Mouse (Mus musculus): ENCODE data around the gene Ankrd39. TPM values are rescaled to one million over a fixed set of nuclear protein-coding genes. Genes with fewer than 3 reads are reported as not detected.

Gene Ankrd39
- polyA plus RNA-seq, 1 experiment from 2014 or later: 1.6 TPM

DNA sequence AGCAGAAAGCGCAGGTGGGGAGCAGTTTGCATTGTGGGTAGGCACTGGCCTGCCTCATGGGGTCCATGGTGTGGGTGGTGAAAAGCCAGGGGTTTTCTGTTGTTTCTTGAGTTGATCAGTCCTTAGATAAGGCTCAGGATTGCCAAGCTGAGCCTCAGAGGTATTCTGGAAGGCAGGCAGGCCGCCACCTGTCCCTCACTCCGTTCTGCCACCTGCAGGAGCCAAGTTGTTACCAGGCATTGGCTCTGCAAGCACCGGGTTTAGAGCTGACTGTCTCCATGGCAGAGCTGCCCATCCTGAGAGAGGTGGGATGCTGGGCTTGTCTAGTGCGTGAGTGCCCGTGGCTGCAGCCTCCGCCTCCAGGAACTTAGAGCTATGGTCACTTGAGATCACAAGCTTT is 25.0 kb downstream of the Ankrd39 start:
- Histone ChIP-seq H3K4me3 (ENCODE audit: inconsistent target) (no peak overlapping the region), H3K36me3 (ENCODE audit: inconsistent target) (peaks cover 67% of the 10 kb centered on the region), H3K79me2 (ENCODE audit: inconsistent target) (no peaks in the 10 kb centered on the region), H3K27ac (no peak overlapping the region)
- 97% methylated on average over 7 of the region's 7 CpGs for WGBS (ENCODE audit: missing documents)

DNA sequence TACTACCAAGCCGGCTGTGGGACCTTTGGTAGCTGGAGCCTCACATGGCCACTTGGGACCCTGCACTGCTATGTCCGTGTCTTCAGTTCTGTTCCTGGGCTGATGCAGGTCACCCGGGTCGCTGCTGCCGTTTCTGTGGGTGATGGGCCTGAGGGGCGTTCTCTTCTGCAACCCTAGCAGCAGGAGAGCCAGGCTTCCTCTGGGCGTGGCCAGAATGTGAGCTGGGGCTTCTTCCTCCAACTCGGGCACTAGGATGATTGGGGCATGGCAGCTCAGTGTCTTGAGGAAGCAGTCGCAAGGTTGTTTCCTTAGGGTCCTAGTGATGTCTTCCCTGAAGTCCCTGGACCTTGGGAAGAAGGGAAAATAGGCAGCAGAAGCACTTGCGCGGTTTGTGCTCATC is 27.6 kb downstream of the Ankrd39 start:
- 85% methylated on average over 9 of the region's 11 CpGs for WGBS (ENCODE audit: missing documents)
- H3K36me3 ChIP-seq (ENCODE audit: inconsistent target): peaks cover 53% of the 10 kb centered on the region

DNA sequence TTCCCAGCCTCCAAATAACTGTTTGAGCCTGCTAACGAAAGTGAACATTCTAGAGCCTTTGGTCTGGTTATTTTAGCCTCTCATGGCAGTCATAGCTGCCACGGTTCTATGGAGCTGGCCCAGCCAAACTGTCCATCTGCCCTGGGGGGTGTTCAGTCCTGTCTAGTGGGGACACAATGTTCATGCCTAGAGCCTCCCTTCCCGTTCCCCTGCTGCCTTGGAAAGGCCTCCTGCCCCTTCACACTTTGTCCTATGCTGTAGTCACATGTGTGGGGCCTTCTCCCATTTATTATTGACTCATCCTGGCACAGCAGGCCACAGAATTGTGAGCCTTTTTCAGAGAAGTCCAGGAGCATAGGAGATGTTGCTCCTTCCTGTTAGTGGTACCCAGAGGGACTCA is 29.0 kb downstream of the Ankrd39 start:
- Histone ChIP-seq H3K36me3 (ENCODE audit: inconsistent target) (peaks cover 41% of the 10 kb centered on the region), H3K27ac (no peak overlapping the region), H3K4me3 (ENCODE audit: inconsistent target) (no peak overlapping the region), H3K79me2 (ENCODE audit: inconsistent target) (peaks cover 35% of the 10 kb centered on the region; the same call in 1 of the 2 replicates)
- 89% methylated on average over 3 of the region's 3 CpGs for WGBS (ENCODE audit: missing documents)

More for the DNA sequence above, 27.6 kb downstream of the Ankrd39 start:
- peaks cover 22% of the 10 kb centered on the region; the same call in 1 of the 2 replicates for H3K79me2 ChIP-seq (ENCODE audit: inconsistent target)
- no peak overlapping the region for H3K27ac ChIP-seq
- H3K4me3 ChIP-seq (ENCODE audit: inconsistent target): no peak overlapping the region

DNA sequence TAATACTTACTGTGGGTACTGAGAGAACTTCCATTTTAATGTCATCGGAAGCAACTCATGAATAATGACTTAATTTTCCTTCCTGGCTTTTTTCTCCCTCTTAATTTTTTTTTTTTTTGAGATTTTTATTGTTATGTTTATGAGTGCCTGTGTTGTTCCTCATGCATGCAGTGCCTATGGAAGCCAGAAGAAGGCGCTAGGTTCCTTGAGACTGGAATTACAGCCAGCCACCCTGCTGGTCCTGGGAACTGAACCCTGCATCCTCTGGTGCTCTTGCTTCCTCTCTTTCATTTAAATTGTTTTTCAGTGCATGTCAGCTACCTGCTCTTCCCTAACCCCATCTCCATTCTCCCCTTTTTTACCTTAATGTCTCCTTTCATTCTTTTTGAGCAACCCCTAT is 33.5 kb downstream of the Ankrd39 start:
- Histone ChIP-seq H3K36me3 (ENCODE audit: inconsistent target) (no peaks in the 10 kb centered on the region), H3K4me3 (ENCODE audit: inconsistent target) (no peak overlapping the region), H3K27ac (no peak overlapping the region), H3K79me2 (ENCODE audit: inconsistent target) (peaks cover 41% of the 10 kb centered on the region; the same call in 1 of the 2 replicates)
- 89% methylated on average over 2 of the region's 2 CpGs for WGBS (ENCODE audit: missing documents)

DNA sequence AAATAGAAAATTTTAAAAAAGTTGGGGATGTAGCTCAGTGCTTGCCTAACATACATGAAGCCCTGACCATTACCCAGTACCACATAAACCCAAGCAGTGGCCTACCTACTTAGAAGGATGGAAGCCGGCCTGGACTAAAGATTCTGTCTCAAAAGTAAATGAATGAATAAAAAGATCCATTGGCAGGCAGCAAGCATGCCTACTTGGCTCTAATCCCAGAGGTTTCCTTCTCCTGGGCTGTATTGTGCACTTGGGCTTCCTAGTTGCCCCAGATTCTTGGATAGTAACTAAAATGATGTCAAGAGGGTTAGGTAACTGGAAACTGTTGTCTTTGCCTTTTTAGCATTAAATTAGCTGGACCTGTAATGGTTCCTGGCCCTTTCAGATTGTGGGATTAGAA is 33.9 kb downstream of the Ankrd39 start:
- WGBS (ENCODE audit: missing documents): 54% methylated on average over 1 of the region's 1 CpGs
- H3K4me3 ChIP-seq (ENCODE audit: inconsistent target): peak overlapping the region; percentile 23; the same call in 1 of the 2 replicates
- H3K36me3 ChIP-seq (ENCODE audit: inconsistent target): no peaks in the 10 kb centered on the region
- peaks cover 41% of the 10 kb centered on the region; the same call in 1 of the 2 replicates for H3K79me2 ChIP-seq (ENCODE audit: inconsistent target)
- no peak overlapping the region for H3K27ac ChIP-seq

DNA sequence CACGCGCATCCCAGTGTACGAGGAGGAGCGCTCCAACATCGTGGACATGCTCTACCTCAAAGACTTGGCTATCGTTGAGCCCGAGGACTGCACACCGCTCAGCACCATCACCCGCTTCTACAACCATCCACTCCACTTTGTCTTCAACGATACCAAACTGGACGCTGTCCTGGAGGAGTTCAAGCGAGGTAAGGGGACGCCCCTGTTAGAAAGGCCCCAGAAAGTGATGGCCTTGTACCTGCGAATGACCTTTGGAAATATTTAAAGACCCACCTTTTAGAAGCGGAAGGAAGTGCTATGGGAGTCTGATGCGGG is 34.3 kb downstream of the Ankrd39 start:
- whole genome bisulfite sequencing (ENCODE audit: missing documents): 7% methylated on average over 16 of the region's 16 CpGs

DNA sequence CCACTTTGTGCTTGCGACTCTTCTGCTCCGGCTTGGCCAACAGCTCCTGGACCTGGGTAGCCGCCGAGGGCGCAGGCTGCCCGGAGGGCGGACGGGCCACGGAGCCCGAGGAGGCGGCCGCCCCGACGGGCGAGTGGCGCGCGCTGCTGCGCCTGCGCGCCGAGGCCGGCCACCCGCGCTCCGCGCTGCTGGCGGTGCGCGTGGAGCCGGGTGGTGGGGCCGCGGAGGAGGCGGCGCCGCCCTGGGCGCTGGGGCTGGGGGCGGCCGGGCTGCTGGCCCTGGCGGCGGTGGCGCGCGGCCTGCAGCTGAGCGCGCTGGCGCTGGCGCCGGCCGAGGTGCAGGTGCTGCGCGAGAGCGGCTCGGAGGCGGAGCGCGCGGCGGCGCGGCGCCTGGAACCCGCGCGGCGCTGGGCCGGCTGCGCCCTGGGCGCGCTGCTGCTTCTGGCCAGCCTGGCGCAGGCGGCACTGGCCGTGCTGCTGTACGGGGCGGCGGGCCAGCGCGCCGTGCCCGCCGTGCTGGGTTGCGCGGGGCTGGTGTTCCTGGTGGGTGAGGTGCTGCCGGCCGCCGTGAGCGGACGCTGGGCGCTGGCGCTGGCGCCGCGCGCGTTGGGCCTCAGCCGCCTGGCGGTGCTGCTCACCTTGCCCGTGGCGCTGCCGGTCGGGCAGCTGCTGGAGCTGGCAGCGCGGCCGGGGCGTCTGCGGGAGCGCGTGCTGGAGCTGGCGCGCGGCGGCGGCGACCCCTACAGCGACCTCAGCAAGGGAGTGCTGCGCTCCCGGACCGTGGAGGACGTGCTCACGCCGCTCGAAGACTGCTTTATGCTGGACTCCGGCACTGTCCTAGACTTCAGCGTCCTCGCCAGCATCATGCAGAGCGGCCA is 34.9 kb downstream of the Ankrd39 start:
- H3K4me3 ChIP-seq (ENCODE audit: inconsistent target): peak overlapping the region; percentile 23
- H3K36me3 ChIP-seq (ENCODE audit: inconsistent target): no peaks in the 10 kb centered on the region
- under 1% methylated on average over 107 of the region's 126 CpGs for WGBS (ENCODE audit: missing documents)
- H3K27ac ChIP-seq: no peak overlapping the region
- peaks cover 41% of the 10 kb centered on the region; the same call in 1 of the 2 replicates for H3K79me2 ChIP-seq (ENCODE audit: inconsistent target)

More for the DNA sequence above, 34.3 kb downstream of the Ankrd39 start:
- Histone ChIP-seq H3K27ac (no peak overlapping the region), H3K79me2 (ENCODE audit: inconsistent target) (peaks cover 41% of the 10 kb centered on the region; the same call in 1 of the 2 replicates), H3K4me3 (ENCODE audit: inconsistent target) (peak overlapping the region; percentile 23), H3K36me3 (ENCODE audit: inconsistent target) (no peaks in the 10 kb centered on the region)

DNA sequence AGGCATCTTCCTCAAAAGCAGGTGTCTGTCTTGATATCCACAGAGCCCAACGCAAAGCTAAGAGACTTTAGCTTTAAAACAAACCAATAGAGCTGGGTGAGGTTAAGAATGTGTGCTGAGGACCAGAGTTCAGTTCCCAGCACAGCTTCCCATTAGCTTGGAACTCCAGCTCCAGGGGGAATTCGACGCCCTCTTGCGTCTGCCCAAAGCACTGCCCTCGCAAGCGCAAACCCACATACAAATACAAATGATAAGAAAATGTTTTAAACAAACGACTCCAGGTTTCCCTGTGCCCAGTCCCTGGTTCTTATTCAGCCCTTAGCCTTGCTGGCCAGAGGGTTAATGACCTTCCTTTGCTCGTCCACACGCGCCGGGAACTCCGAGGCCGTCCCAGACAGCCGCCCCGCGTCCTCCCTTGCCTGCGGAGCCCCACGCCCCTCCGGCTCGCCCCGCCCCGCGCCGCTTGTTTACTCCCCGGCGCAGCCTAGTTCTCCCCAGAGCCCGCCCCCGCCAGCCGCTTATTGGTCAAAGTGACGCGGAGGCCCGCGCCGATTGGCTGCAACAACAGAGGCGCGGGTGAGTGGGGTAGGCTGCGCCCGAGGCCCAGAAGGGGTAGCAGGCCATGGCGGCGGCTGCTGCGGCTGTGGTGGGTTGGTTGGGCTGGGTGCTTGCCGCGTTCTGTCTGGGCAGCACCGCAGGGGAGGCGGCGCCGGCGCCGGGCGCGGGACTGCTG is 35.8 kb downstream of the Ankrd39 start, which contains the start of gene Cnnm3:
TSS of gene Cnnm3 (plus strand) at position 579 of the 733 bp plus-strand sequence.
- Histone ChIP-seq H3K36me3 (ENCODE audit: inconsistent target) (peaks cover 2% of the 10 kb centered on the region; the same call in 1 of the 2 replicates), H3K4me3 (ENCODE audit: inconsistent target) (peak within 1 kb of the TSS; percentile 23; the same call in 1 of the 2 replicates), H3K27ac (no peak within 1 kb of the TSS), H3K79me2 (ENCODE audit: inconsistent target) (peaks cover 36% of the 10 kb centered on the region; the same call in 1 of the 2 replicates)
- WGBS (ENCODE audit: missing documents): 3% methylated on average over 43 of the region's 51 CpGs

DNA sequence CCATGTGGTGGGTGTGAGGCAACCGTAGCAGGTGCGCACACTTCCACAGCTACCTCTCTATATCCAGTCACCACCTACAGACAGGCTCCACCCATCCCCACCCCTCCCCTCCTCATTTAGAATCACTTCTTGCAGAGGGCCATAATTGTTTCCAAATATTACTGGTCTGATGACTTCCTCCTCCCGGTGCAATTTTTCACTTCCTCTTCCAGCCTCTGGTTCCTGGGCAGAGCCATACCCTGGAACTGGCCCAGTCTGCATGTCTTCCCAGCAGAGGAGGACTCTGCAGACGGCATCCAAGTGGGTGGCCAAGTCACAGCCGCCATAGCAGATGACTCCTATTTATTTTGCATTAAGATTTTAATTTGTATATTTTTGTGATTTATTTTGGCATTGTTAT is 39.0 kb downstream of the Ankrd39 start:
- Histone ChIP-seq H3K4me3 (ENCODE audit: inconsistent target) (no peak overlapping the region), H3K36me3 (ENCODE audit: inconsistent target) (peaks cover 5% of the 10 kb centered on the region; the same call in 1 of the 2 replicates), H3K27ac (no peak overlapping the region), H3K79me2 (ENCODE audit: inconsistent target) (peaks cover 5% of the 10 kb centered on the region; the same call in 1 of the 2 replicates)
- 20% methylated on average over 5 of the region's 5 CpGs for WGBS (ENCODE audit: missing documents)

DNA sequence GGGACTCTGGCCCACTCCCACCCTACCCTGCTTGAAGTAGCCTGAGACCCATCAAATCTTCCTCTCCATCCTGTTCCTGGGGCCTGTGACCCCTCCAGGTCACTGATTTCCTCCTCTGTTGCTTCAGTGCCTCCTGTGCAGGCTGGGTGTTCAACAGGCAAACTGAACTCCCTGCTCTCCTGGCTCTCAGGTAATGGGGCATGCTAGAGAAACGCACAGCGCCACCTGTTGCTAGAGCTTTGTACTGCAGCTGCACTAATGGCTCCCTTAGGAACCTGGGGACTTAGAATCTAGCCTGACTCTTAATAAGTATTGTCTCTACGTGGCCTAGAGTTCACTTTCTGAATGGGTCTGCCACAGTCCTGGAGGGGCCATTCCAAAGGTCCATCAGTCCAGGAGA is 46.0 kb downstream of the Ankrd39 start:
- Histone ChIP-seq H3K36me3 (ENCODE audit: inconsistent target) (peaks cover 24% of the 10 kb centered on the region; the same call in 1 of the 2 replicates), H3K4me3 (ENCODE audit: inconsistent target) (no peak overlapping the region)
- WGBS (ENCODE audit: missing documents): 11% methylated on average over 3 of the region's 3 CpGs

DNA sequence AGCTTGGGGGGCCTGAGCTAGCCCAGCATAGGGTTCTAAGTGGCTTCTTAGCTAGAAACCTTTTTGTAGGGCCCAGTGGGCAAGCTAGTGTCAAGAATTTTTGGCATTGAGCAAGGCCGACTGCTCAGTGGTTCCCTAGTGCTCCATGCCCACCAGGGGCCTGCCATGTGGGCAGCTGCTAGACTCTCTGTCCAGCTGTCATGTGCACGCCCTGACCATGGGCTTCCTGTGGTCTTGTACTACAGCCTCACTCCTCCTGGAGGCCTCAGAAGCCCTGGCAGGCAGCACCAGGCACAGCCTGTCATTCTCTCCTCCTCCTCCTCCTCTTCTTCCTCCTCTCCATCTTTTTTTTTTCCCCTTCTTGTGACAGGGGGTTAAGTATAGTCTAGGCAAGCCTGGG is 49.9 kb downstream of the Ankrd39 start:
- no peak overlapping the region for H3K27ac ChIP-seq
- peaks cover 17% of the 10 kb centered on the region; the same call in 1 of the 2 replicates for H3K36me3 ChIP-seq (ENCODE audit: inconsistent target)
- no peaks in the 10 kb centered on the region; the same call in 1 of the 2 replicates for H3K79me2 ChIP-seq (ENCODE audit: inconsistent target)
- no peak overlapping the region for H3K4me3 ChIP-seq (ENCODE audit: inconsistent target)
- 84% methylated on average over 2 of the region's 2 CpGs for WGBS (ENCODE audit: missing documents)

More for the DNA sequence above, 46.0 kb downstream of the Ankrd39 start:
- H3K79me2 ChIP-seq (ENCODE audit: inconsistent target): no peaks in the 10 kb centered on the region
- no peak overlapping the region for H3K27ac ChIP-seq

DNA sequence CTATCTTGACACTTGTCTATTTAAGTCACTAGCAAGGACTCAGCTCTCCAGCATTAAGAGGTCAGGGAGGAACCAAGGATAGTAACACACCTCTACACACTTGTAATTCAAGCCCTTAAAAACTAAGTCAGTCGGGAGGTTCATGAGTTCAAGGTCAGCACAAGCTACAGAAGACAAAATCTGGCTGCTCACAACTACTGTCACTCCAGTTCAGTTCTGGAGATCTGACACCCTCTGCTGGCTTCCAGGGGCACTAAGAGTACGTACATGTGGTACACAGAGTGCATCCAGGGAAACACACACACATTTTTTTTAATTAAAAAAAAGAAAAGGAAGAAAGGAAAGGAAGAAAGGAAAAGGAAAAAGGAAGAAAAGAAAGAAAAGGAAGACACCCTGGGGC is 50.5 kb downstream of the Ankrd39 start:
- no peak overlapping the region for H3K4me3 ChIP-seq (ENCODE audit: inconsistent target)
- 78% methylated on average over 1 of the region's 2 CpGs for WGBS (ENCODE audit: missing documents)
- H3K36me3 ChIP-seq (ENCODE audit: inconsistent target): peaks cover 17% of the 10 kb centered on the region; the same call in 1 of the 2 replicates
- H3K27ac ChIP-seq: no peak overlapping the region
- no peaks in the 10 kb centered on the region; the same call in 1 of the 2 replicates for H3K79me2 ChIP-seq (ENCODE audit: inconsistent target)

DNA sequence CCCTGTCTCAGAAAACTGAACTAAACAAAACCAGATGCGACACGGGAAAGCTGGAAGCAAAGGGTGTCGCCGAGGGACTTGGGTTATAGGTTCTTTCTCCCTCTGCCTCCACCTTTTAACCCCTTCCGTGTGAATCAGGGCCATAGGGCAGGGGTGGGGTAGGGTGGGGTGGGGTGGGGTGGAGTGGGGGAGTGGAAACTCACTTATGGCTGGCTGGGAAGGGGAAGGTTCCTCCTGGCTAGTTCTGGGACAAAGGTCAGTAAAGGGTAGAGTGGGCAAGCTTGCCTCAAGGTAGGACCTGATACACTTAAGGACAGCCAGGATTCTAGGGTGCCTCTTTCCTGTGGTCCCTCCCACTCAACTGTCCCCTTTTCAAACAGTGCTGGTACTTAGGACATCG is 53.9 kb downstream of the Ankrd39 start:
- Histone ChIP-seq H3K27ac (no peak overlapping the region), H3K4me3 (ENCODE audit: inconsistent target) (no peak overlapping the region), H3K36me3 (ENCODE audit: inconsistent target) (0 out of 2 replicates have a peak, but pooled peaks cover 4% of the 10 kb centered on the region), H3K79me2 (ENCODE audit: inconsistent target) (no peaks in the 10 kb centered on the region; the same call in 1 of the 2 replicates)
- WGBS (ENCODE audit: missing documents): 78% methylated on average over 5 of the region's 6 CpGs

DNA sequence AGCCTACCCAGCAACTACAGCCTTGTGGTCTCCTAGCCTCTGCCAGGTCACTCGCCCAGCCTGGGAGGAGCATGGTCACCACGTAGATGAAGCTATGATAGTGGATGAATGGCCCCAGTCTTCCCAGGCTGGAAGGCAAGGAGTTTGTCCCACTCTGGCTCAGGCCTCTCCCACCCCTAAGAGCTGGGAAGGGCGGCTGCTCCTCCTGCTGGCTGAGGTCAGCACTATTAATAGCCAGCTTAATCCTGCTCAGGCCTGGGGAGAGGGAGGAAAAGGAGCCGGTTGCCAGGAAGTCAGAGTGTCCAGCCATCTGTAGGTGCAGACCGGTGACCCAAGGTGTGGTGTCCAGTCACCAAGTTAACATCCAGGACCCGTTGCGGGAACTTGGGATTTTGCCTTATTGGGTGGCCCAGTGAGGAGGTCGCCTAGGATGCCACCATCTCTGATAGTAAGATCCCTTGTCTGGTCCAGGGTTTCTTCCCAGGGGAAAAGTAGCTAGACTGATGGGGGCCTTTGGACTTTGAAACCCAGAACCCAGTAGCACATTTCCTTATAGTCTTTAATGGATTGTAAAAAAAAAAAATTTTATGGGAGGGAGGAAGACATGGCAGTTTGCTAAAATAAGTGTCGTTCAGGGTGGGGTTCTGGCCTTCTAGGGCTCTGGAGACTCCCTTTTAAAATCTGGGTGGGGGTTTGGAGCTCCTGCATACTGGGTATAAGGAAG is 54.7 kb downstream of the Ankrd39 start:
- no peak overlapping the region for H3K27ac ChIP-seq
- H3K36me3 ChIP-seq (ENCODE audit: inconsistent target): no peaks in the 10 kb centered on the region
- no peaks in the 10 kb centered on the region; the same call in 1 of the 2 replicates for H3K79me2 ChIP-seq (ENCODE audit: inconsistent target)
- no peak overlapping the region for H3K4me3 ChIP-seq (ENCODE audit: inconsistent target)
- 90% methylated on average over 8 of the region's 9 CpGs for WGBS (ENCODE audit: missing documents)

All from macrophage (primary cell).